Mouse (Mus musculus) Patski (cell line): ENCODE measurements around the gene Atp5e. TPM values are rescaled to one million over a fixed set of nuclear protein-coding genes. Genes with fewer than 3 reads are reported as not detected.

Experiments used
- ATAC-seq: fragments of 100-300 bp; one replicate; pipeline ENCODE4 v1.8.0; 2021
- CTCF ChIA-PET: fragments of 350-600 bp; sonication (Branson Sonifier 250); formaldehyde crosslinking; loops from one replicate; lab custom pipeline; 2022; ENCODE audit warnings: inconsistent platforms; lab: Charles Lee
- POLR2A ChIA-PET: fragments of 350-600 bp; sonication (Branson Sonifier 250); formaldehyde crosslinking; loops from one replicate; lab custom pipeline; 2022; ENCODE audit warnings: antibody characterized with exemption, inconsistent platforms; lab: Charles Lee
- DNase-seq: peaks from one replicate; pipeline ENCODE4 v3.0.0-alpha.2; 2011; ENCODE audit warnings: low read depth, low spot score
- H3K27me3 ChIP-seq: fragments of 371-371 bp; one replicate; pipeline ENCODE4 v1.5.1; 2021
- CTCF ChIP-seq: fragments of 100-300 bp; IDR thresholded peaks from one replicate; pipeline ENCODE4 v1.5.1; 2021
- in situ Hi-C: fragments of 300-500 bp; cut with MboI; formaldehyde crosslinking; loops from 3 replicates; pipeline ENCODE4 v1.11.1; 2018; ENCODE audit warnings: low pct_unique_long_range_greater_than_20kb, mixed read lengths
- polyA plus RNA-seq: library from polyadenylated mRNA; unstranded; gene quantifications from one replicate; pipeline ENCODE4 v1.2.3, GENCODE M21; 2021

The Atp5e gene
- polyA plus RNA-seq, 1 experiment from 2014 or later: 379 TPM

DNA sequence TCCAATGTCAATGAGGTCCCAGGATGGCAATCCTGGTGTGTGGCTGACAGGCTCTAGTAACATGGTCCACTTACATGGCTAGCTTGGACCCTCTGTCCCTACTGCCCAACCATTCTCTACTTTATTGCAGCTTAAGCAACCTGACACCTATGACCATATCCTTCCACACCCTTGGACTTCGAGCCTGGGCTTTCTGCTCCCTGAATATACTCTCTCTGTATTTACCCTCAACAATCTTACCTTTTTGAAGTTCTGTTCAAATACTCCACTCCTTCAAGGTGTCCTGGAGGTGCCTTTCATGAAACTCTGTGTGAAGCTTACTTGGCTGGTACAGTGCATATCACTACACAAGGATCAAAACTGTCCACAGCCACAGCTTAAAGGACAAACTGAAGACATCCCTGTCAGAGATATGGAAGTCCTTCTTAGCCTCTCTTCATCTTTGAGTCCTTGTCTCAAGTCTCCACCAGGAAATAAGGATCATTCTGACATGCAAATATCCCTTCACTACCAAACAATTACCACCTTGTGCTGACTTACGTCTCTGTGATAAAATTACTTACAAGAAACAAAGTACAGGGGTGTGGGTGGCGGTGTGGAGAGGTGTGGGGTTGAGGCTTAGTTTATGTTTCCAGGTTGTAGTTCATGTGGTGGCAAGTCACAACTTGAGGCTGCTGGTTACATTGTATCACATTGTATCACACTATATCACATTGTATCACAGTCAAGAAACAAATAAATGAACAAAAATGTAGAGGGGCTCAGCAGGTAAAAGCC is 13.8 kb upstream of the Atp5e start:
- no peak for TF ChIP-seq CTCF
- ATAC-seq (no peak), DNase-seq (no peak)
- ChIA-PET POLR2A (interaction anchor here (0.7 kb wide), 1 partner anchor 1839 kb away, joined by 3 read pairs; no protein-coding TSS in a partner anchor), CTCF (no interaction called here)
- in situ Hi-C loops: no loop called here
- H3K27me3 ChIP-seq: no peaks in the 10 kb centered on the region

DNA sequence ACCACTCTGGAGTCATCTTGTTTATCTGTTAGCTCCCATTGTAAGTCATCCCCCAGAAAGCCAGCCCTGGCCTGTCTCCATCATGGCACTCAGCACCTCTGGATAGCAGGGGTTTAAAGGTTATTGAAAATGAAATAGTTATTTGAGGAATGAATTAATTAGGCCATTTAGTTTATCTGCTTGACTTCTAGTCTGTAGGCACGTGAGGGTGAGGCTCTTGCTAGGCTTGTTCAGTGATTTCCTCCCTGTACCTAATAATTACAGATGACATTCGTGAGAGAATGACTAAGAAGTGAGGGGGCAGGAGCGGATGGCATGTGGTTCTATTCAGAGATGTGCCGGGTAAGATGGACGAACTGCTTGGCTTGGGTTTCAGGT is 9.6 kb upstream of the Atp5e start:
- ATAC-seq (no peak), DNase-seq (no peak)
- no peaks in the 10 kb centered on the region for H3K27me3 ChIP-seq
- ChIA-PET POLR2A (no interaction called here), CTCF (no interaction called here)
- in situ Hi-C loops: loop anchor here (5.0 to 25.0 kb wide), 2 partner anchors 131 to 386 kb away; partner anchors contain the start of gene Stx16
- no peak for TF ChIP-seq CTCF

DNA sequence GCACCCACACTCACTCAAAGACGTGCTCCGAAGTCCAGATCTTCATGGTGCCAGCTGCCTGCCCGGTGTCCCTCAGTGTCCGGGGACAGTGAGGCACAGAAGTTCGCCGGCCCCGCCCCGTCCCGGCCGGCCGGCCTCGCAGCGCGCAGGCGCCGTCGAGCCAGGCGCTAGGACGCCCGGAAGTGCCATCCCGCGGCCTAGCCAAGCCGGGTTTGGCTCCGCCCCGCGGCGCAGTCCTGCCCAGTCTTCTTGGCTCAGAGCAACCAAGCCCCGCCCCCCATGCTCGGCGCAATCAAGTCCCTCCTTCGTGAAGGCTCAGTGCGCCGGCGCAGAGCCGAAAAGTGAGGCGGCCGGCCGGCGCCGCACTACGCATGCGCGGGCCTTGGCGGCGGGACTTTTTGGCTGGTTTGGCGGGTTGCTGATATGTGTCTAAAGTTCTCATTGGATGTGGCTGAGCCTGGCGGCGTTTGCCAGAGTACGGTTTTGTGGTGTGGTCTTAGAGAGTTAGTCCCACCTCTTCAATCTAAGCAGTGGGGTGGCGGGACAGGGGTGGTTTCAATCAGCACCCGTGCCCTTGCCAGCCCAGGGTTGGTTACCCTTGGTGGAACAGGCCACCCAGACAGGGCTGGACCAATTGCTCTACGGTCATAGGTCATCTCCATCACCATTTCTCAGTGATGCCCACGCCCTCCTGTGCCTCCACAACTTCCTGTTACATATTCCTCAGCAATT is 9.1 kb upstream of the Atp5e start, which contains the start of gene Prelid3b:
Gene Prelid3b, minus strand, starts transcription at position 264 of the 732 bp plus-strand sequence.
- peak; percentile 99 for ATAC-seq
- ChIA-PET POLR2A (interaction anchor here (1.0 to 1.4 kb wide), 2 partner anchors 9 to 834 kb away, joined by 3 to 5 read pairs; partner anchors contain the start of gene Atp5e), CTCF (no interaction called here)
- TF ChIP-seq CTCF: no peak
- peak; percentile 91 for DNase-seq
- in situ Hi-C loops: loop anchor here (5.0 to 25.0 kb wide), 2 partner anchors 131 to 386 kb away; partner anchors contain the start of gene Stx16
- H3K27me3 ChIP-seq: no peaks in the 10 kb centered on the region

DNA sequence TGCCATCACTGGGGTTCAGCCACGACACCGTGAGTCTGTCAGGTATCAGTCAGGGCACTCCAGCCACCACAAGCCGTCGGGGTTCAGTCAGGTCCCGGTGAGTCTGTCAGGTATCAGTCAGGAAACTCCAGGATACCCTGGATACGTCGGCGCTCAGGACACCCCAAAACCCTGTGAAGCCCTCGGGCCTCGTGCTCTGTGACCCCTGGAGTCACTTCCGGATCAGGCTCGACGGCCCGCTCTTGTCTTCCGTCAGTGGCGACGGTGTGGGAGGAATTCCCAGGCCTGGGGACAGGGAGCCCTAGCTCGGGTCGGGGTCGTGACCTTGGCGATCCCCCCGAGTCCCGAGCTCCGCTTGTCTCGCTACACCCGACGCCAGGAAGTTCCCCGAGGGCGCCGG is 8.5 kb upstream of the Atp5e start:
- CTCF ChIA-PET: no interaction called here
- POLR2A ChIA-PET: interaction anchor here (1.0 to 1.4 kb wide), 2 partner anchors 9 to 834 kb away, joined by 3 to 5 read pairs; partner anchors contain the start of gene Atp5e
- ATAC-seq: peak; percentile 24
- DNase-seq: no peak
- no peak for TF ChIP-seq CTCF
- in situ Hi-C loops: loop anchor here (5.0 to 25.0 kb wide), 2 partner anchors 130 to 385 kb away; partner anchors contain the start of gene Stx16
- no peaks in the 10 kb centered on the region for H3K27me3 ChIP-seq

DNA sequence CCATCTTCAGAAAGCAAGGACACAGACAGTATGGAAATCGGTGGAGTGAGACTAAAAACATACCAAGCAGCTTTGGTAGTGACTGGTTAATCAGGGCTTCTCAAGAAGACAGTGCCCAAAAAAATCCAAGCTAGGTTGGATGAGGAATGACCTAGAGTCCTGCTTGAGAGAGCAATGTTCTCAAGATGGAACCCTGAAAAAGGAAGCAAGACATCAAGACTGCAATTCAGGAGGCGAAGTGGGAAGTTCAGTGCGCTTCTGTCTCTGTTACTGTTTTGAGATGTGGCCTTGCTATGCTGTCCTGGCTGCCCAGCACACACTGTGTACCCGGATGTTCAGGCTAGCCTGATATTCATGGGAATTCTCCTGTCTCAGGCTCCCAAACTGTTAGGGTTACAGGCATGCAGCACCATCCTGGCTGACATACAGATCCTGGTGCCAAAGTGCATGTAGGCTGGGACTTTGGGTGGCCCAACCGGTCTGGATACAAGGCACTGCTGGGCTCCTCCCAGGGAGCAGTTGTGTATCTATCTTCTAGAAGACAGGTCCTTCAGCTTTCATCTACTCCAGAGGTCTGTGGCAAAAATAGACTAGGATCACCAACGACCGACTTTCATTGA is 7.0 kb upstream of the Atp5e start:
- TF ChIP-seq CTCF: no peak
- POLR2A ChIA-PET: no interaction called here

DNA sequence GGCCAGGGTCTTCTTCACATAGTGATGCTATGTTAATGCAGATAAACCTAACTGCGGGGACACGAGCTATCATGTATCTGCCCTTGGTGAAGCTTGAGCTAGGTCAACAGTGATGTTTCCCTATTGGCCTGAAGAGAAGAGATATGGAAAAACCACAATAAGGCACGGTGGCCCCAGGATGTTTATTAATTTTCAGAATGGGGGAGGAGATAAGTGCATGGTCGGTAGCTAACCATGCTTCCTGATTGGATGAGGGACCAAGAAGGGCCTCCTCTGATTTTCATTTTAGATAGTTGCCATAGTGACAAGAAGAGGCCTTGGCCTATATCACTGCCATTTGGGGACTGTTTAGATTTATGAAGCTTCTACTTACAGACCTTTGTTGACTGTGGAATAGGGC is 6.4 kb upstream of the Atp5e start:
- in situ Hi-C loops: loop anchor here (5.0 to 25.0 kb wide), 2 partner anchors 128 to 383 kb away; partner anchors contain the start of gene Stx16
- H3K27me3 ChIP-seq: no peaks in the 10 kb centered on the region
- ATAC-seq (no peak), DNase-seq (no peak)
- ChIA-PET CTCF (interaction anchor here (0.6 kb wide), 1 partner anchor 206 kb away, joined by 3 read pairs; no protein-coding TSS in a partner anchor), POLR2A (no interaction called here)
- TF ChIP-seq CTCF: no peak

More for the DNA sequence above, 7.0 kb upstream of the Atp5e start:
- DNase-seq (no peak), ATAC-seq (no peak)
- in situ Hi-C loops: loop anchor here (5.0 to 25.0 kb wide), 2 partner anchors 129 to 384 kb away; partner anchors contain the start of gene Stx16
- H3K27me3 ChIP-seq: no peaks in the 10 kb centered on the region
- CTCF ChIA-PET: no interaction called here

DNA sequence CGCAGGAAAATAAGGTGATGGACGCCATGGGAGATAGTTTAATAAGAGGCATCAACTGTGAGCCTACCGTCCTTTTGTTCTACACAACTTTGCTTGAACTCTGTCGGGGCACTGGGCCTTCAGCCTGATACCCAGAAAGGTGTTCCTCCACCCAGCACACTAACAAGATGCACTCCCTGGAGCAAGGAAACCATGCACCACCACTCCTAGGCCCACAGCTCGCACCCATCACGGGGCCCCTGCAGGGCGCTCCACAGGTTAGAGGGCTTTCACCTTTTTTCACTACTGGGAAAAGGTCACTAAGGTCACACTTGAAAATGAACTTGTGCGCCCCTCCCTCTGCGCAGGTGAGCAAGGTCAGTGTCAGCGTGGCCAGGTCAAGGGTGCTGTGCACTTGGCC is 535 bp downstream of the Atp5e start:
- DNase-seq: no peak
- no peaks in the 10 kb centered on the region for H3K27me3 ChIP-seq

DNA sequence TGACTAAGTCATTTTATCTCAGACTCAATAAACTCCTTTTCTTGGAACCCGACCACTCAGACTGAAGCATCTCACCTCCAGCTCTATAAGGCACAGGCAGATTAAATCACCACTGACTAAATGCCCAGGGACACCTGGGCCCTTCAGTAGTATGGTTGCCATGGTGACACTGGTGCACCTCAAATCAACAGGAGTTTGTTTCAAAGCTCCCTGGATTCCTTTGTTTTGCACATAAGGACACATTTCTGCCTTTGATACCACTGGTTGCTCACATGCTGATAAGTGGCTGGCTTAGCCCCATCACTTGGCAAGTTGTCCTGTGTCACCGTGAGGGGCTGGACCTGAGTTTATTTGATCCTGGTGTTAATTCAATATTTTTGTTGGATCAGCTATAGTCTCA is 4.5 kb downstream of the Atp5e start:
- no peak for TF ChIP-seq CTCF
- DNase-seq (no peak), ATAC-seq (no peak)
- no peaks in the 10 kb centered on the region for H3K27me3 ChIP-seq
- in situ Hi-C loops: loop anchor here (25.0 kb wide), 1 partner anchor 372 kb away; the partner anchor contains the start of gene Stx16
- ChIA-PET POLR2A (no interaction called here), CTCF (interaction anchor here (1.1 to 3.0 kb wide), 3 partner anchors 12 to 216 kb away, joined by 3 to 12 read pairs (median 3); partner anchors contain the start of gene Nelfcd)

More for the DNA sequence above, 535 bp downstream of the Atp5e start:
- in situ Hi-C loops: loop anchor here (25.0 kb wide), 1 partner anchor 376 kb away; the partner anchor contains the start of gene Stx16
- POLR2A ChIA-PET: interaction anchor here (0.7 to 1.5 kb wide), 2 partner anchors 9 to 14 kb away, joined by 3 to 5 read pairs; partner anchors contain the start of gene Prelid3b
- peak; percentile 14 for ATAC-seq
- no peak for TF ChIP-seq CTCF
- CTCF ChIA-PET: no interaction called here

DNA sequence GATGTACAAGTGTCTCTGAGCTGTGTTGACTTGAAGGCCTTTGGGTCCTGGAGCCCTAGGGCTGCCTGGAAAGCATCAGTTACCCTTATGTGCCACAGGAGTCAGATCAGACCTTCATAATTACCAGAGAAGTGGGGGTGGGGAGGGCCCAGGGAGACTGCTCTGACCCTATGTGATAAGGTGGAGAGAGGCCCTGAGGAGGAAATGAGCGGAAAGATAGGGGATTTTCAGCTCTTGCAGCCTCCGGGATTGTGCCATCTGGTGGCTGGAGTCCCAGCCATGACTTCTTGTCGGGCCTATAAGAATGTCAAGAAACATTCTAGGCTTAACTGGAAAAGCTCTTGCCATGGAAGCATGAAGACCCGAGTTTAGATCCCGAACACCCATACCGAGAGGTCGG is 10.2 kb downstream of the Atp5e start:
- no peak for TF ChIP-seq CTCF
- no peak for ATAC-seq
- no peak for DNase-seq
- in situ Hi-C loops: loop anchor here (25.0 kb wide), 1 partner anchor 366 kb away; the partner anchor contains the start of gene Stx16
- CTCF ChIA-PET: interaction anchor here (1.3 kb wide), 1 partner anchor 9 kb away, joined by 4 read pairs; no protein-coding TSS in a partner anchor
- POLR2A ChIA-PET: no interaction called here
- H3K27me3 ChIP-seq: no peaks in the 10 kb centered on the region
